Mouse (Mus musculus): Measurements from ENCODE around the gene Ptcra. TPM values are rescaled to one million over a fixed set of nuclear protein-coding genes. Genes with fewer than 3 reads are reported as not detected.
A peak's percentile ranks its signal among the peaks of the same experiment; 100 is the strongest.

Gene Ptcra
- polyA plus RNA-seq, 1 experiment from 2014 or later = 0.32 TPM

- Histone ChIP-seq H3K9ac (replicated peaks; ENCODE audit: low read length) (no peak overlapping the region), H3K36me3 (replicated peaks; ENCODE audit: control insufficient read depth, insufficient read depth, low read depth, low read length) (no peaks in the 10 kb centered on the region), H3K4me2 (ENCODE audit: low read depth, low read length) (no peak overlapping the region), H3K9me3 (replicated peaks; ENCODE audit: control insufficient read depth, low read length) (no peaks in the 10 kb centered on the region), H3K4me3 (ENCODE audit: low read depth, low read length) (no peak overlapping the region), H3K27ac (replicated peaks; ENCODE audit: low read depth, low read length) (no peak overlapping the region), H3K27me3 (ENCODE audit: control insufficient read depth, insufficient read depth, low read length) (no peaks in the 10 kb centered on the region), H3K4me1 (ENCODE audit: control insufficient read depth, insufficient read depth, low read length) (no peaks in the 10 kb centered on the region)
- WGBS = 96% methylated on average over 2 of the region's 2 CpGs
- DNase-seq (ENCODE audit: low spot score) (no peak), ATAC-seq (replicated peaks; ENCODE audit: insufficient number of reproducible peaks, low FRiP score, low TSS enrichment, low read depth) (no peak)
Observed at GRCm38 (mm10) chr17:46747806-46748205, 15.7 kb downstream of the Ptcra start.

- H3K4me3 ChIP-seq (ENCODE audit: low read depth, low read length) = no peak overlapping the region
- ATAC-seq (replicated peaks; ENCODE audit: insufficient number of reproducible peaks, low FRiP score, low TSS enrichment, low read depth) = no peak
- WGBS = 85% methylated on average over 8 of the region's 8 CpGs
- no peak overlapping the region for H3K27ac ChIP-seq (replicated peaks; ENCODE audit: low read depth, low read length)
- H3K9ac ChIP-seq (replicated peaks; ENCODE audit: low read length) = no peak overlapping the region; the same call in 1 of the 2 replicates
- DNase-seq (ENCODE audit: low spot score) = no peak
- H3K36me3 ChIP-seq (replicated peaks; ENCODE audit: control insufficient read depth, insufficient read depth, low read depth, low read length) = no peaks in the 10 kb centered on the region
- H3K27me3 ChIP-seq (ENCODE audit: control insufficient read depth, insufficient read depth, low read length) = no peaks in the 10 kb centered on the region
- H3K9me3 ChIP-seq (replicated peaks; ENCODE audit: control insufficient read depth, low read length) = no peaks in the 10 kb centered on the region
- no peak overlapping the region for H3K4me2 ChIP-seq (ENCODE audit: low read depth, low read length)
- no peaks in the 10 kb centered on the region for H3K4me1 ChIP-seq (ENCODE audit: control insufficient read depth, insufficient read depth, low read length)
Observed at GRCm38 (mm10) chr17:46747234-46747633, 16.3 kb downstream of the Ptcra start.

GRCm38 (mm10) chr17:46745506-46745905, 18.0 kb downstream of the Ptcra start:
- H3K4me2 ChIP-seq (ENCODE audit: low read depth, low read length) = no peak overlapping the region
- no peaks in the 10 kb centered on the region for H3K9me3 ChIP-seq (replicated peaks; ENCODE audit: control insufficient read depth, low read length)
- H3K4me1 ChIP-seq (ENCODE audit: control insufficient read depth, insufficient read depth, low read length) = no peaks in the 10 kb centered on the region
- H3K27ac ChIP-seq (replicated peaks; ENCODE audit: low read depth, low read length) = no peak overlapping the region
- H3K4me3 ChIP-seq (ENCODE audit: low read depth, low read length) = no peak overlapping the region
- H3K9ac ChIP-seq (replicated peaks; ENCODE audit: low read length) = no peak overlapping the region
- H3K27me3 ChIP-seq (ENCODE audit: control insufficient read depth, insufficient read depth, low read length) = no peaks in the 10 kb centered on the region
- WGBS = 84% methylated on average over 2 of the region's 2 CpGs
- ATAC-seq (replicated peaks; ENCODE audit: insufficient number of reproducible peaks, low FRiP score, low TSS enrichment, low read depth) = no peak
- DNase-seq (ENCODE audit: low spot score) = no peak
- H3K36me3 ChIP-seq (replicated peaks; ENCODE audit: control insufficient read depth, insufficient read depth, low read depth, low read length) = no peaks in the 10 kb centered on the region

- DNase-seq (ENCODE audit: low spot score) = no peak
- Histone ChIP-seq H3K4me2 (ENCODE audit: low read depth, low read length) (no peak overlapping the region), H3K36me3 (replicated peaks; ENCODE audit: control insufficient read depth, insufficient read depth, low read depth, low read length) (no peaks in the 10 kb centered on the region), H3K9me3 (replicated peaks; ENCODE audit: control insufficient read depth, low read length) (no peaks in the 10 kb centered on the region), H3K27me3 (ENCODE audit: control insufficient read depth, insufficient read depth, low read length) (no peaks in the 10 kb centered on the region), H3K4me1 (ENCODE audit: control insufficient read depth, insufficient read depth, low read length) (no peaks in the 10 kb centered on the region), H3K4me3 (ENCODE audit: low read depth, low read length) (no peak overlapping the region), H3K9ac (replicated peaks; ENCODE audit: low read length) (no peak overlapping the region), H3K27ac (replicated peaks; ENCODE audit: low read depth, low read length) (no peak overlapping the region)
- 93% methylated on average over 9 of the region's 9 CpGs for WGBS
- no peak for ATAC-seq (replicated peaks; ENCODE audit: insufficient number of reproducible peaks, low FRiP score, low TSS enrichment, low read depth)
Observed at GRCm38 (mm10) chr17:46742986-46743385, 20.5 kb downstream of the Ptcra start.

- Histone ChIP-seq H3K27ac (replicated peaks; ENCODE audit: low read depth, low read length) (no peak overlapping the region), H3K9me3 (replicated peaks; ENCODE audit: control insufficient read depth, low read length) (no peaks in the 10 kb centered on the region), H3K27me3 (ENCODE audit: control insufficient read depth, insufficient read depth, low read length) (no peaks in the 10 kb centered on the region), H3K9ac (replicated peaks; ENCODE audit: low read length) (no peak overlapping the region), H3K36me3 (replicated peaks; ENCODE audit: control insufficient read depth, insufficient read depth, low read depth, low read length) (no peaks in the 10 kb centered on the region), H3K4me1 (ENCODE audit: control insufficient read depth, insufficient read depth, low read length) (no peaks in the 10 kb centered on the region), H3K4me2 (ENCODE audit: low read depth, low read length) (no peak overlapping the region), H3K4me3 (ENCODE audit: low read depth, low read length) (no peak overlapping the region)
- 91% methylated on average over 6 of the region's 6 CpGs for WGBS
- DNase-seq (ENCODE audit: low spot score) (no peak), ATAC-seq (replicated peaks; ENCODE audit: insufficient number of reproducible peaks, low FRiP score, low TSS enrichment, low read depth) (no peak)
Observed at GRCm38 (mm10) chr17:46741305-46741704, 22.2 kb downstream of the Ptcra start.

- no peaks in the 10 kb centered on the region for H3K27me3 ChIP-seq (ENCODE audit: control insufficient read depth, insufficient read depth, low read length)
- H3K36me3 ChIP-seq (replicated peaks; ENCODE audit: control insufficient read depth, insufficient read depth, low read depth, low read length) = no peaks in the 10 kb centered on the region
- H3K4me3 ChIP-seq (ENCODE audit: low read depth, low read length) = no peak overlapping the region
- no peak overlapping the region for H3K27ac ChIP-seq (replicated peaks; ENCODE audit: low read depth, low read length)
- 62% methylated on average over 9 of the region's 10 CpGs for WGBS
- no peak overlapping the region for H3K9ac ChIP-seq (replicated peaks; ENCODE audit: low read length)
- no peak for ATAC-seq (replicated peaks; ENCODE audit: insufficient number of reproducible peaks, low FRiP score, low TSS enrichment, low read depth)
- H3K4me1 ChIP-seq (ENCODE audit: control insufficient read depth, insufficient read depth, low read length) = no peaks in the 10 kb centered on the region
- no peaks in the 10 kb centered on the region for H3K9me3 ChIP-seq (replicated peaks; ENCODE audit: control insufficient read depth, low read length)
- H3K4me2 ChIP-seq (ENCODE audit: low read depth, low read length) = no peak overlapping the region
- peak; percentile 18 for DNase-seq (ENCODE audit: low spot score)
Observed at GRCm38 (mm10) chr17:46736160-46736559, 27.4 kb downstream of the Ptcra start.

- DNase-seq (ENCODE audit: low spot score) = no peak
- Histone ChIP-seq H3K4me2 (ENCODE audit: low read depth, low read length) (no peak overlapping the region), H3K9me3 (replicated peaks; ENCODE audit: control insufficient read depth, low read length) (no peaks in the 10 kb centered on the region), H3K36me3 (replicated peaks; ENCODE audit: control insufficient read depth, insufficient read depth, low read depth, low read length) (no peaks in the 10 kb centered on the region), H3K27me3 (ENCODE audit: control insufficient read depth, insufficient read depth, low read length) (no peaks in the 10 kb centered on the region), H3K4me3 (ENCODE audit: low read depth, low read length) (no peak overlapping the region), H3K9ac (replicated peaks; ENCODE audit: low read length) (no peak overlapping the region), H3K27ac (replicated peaks; ENCODE audit: low read depth, low read length) (no peak overlapping the region), H3K4me1 (ENCODE audit: control insufficient read depth, insufficient read depth, low read length) (no peaks in the 10 kb centered on the region)
- WGBS = 89% methylated on average over 7 of the region's 7 CpGs
- no peak for ATAC-seq (replicated peaks; ENCODE audit: insufficient number of reproducible peaks, low FRiP score, low TSS enrichment, low read depth)
Observed at GRCm38 (mm10) chr17:46735287-46735686, 28.2 kb downstream of the Ptcra start.

- 87% methylated on average over 3 of the region's 3 CpGs for WGBS
- Histone ChIP-seq H3K4me2 (ENCODE audit: low read depth, low read length) (no peak overlapping the region), H3K27me3 (ENCODE audit: control insufficient read depth, insufficient read depth, low read length) (peaks cover 2% of the 10 kb centered on the region; the same call in 1 of the 2 replicates), H3K4me1 (ENCODE audit: control insufficient read depth, insufficient read depth, low read length) (no peaks in the 10 kb centered on the region), H3K4me3 (ENCODE audit: low read depth, low read length) (no peak overlapping the region), H3K9me3 (replicated peaks; ENCODE audit: control insufficient read depth, low read length) (no peaks in the 10 kb centered on the region), H3K36me3 (replicated peaks; ENCODE audit: control insufficient read depth, insufficient read depth, low read depth, low read length) (no peaks in the 10 kb centered on the region), H3K27ac (replicated peaks; ENCODE audit: low read depth, low read length) (no peak overlapping the region), H3K9ac (replicated peaks; ENCODE audit: low read length) (no peak overlapping the region)
- ATAC-seq (replicated peaks; ENCODE audit: insufficient number of reproducible peaks, low FRiP score, low TSS enrichment, low read depth) (no peak), DNase-seq (ENCODE audit: low spot score) (no peak)
Observed at GRCm38 (mm10) chr17:46734055-46734454, 29.5 kb downstream of the Ptcra start.
